Mouse (Mus musculus) CD8-positive naive resting alpha-beta T cell, adult 2 months (primary cell): ENCODE data around the gene Bcl2l10.
"Not testable (repeated sequence)": the region's sequence is repeated elsewhere in the genome, so short reads cannot be mapped to it uniquely, and the experiment has no call there.

ENCODE experiments used
- DNase-seq, 2 experiments: peaks; one replicate each; pipeline ENCODE4 v3.0.0; 2022; ENCODE audit warnings: low read depth in 2 of 2, low spot score in 2 of 2

The Bcl2l10 gene

GRCm38 (mm10) chr9:75338016-75338415, 9.5 kb upstream of the Bcl2l10 start:
- no peak for DNase-seq

GRCm38 (mm10) chr9:75342433-75342832, 5.1 kb upstream of the Bcl2l10 start:
- no peak for DNase-seq

- no peak for DNase-seq
Measured at GRCm38 (mm10) chr9:75348066-75348465, 508 bp downstream of the Bcl2l10 start.

GRCm38 (mm10) chr9:75348641-75349040, 1.1 kb downstream of the Bcl2l10 start:
- DNase-seq: no peak

- DNase-seq: no peak
Measured at GRCm38 (mm10) chr9:75353094-75353493, 5.5 kb downstream of the Bcl2l10 start.

- no peak for DNase-seq
Measured at GRCm38 (mm10) chr9:75355783-75356182, 8.2 kb downstream of the Bcl2l10 start.

GRCm38 (mm10) chr9:75357087-75357654, 9.6 kb downstream of the Bcl2l10 start:
- DNase-seq: no peak

GRCm38 (mm10) chr9:75361699-75362098, 14.1 kb downstream of the Bcl2l10 start:
- DNase-seq: peak; percentile 67 to 74

GRCm38 (mm10) chr9:75362201-75362600, 14.6 kb downstream of the Bcl2l10 start:
- no peak for DNase-seq

- DNase-seq: no peak
Measured at GRCm38 (mm10) chr9:75363001-75363400, 15.4 kb downstream of the Bcl2l10 start.

- DNase-seq: not testable (repeated sequence)
Measured at GRCm38 (mm10) chr9:75363702-75364101, 16.1 kb downstream of the Bcl2l10 start.

- no peak for DNase-seq
Measured at GRCm38 (mm10) chr9:75365195-75365594, 17.6 kb downstream of the Bcl2l10 start.

- DNase-seq: no peak
Measured at GRCm38 (mm10) chr9:75366191-75366590, 18.6 kb downstream of the Bcl2l10 start.

GRCm38 (mm10) chr9:75368779-75369178, 21.2 kb downstream of the Bcl2l10 start:
- DNase-seq: no peak

- DNase-seq: no peak
Measured at GRCm38 (mm10) chr9:75375606-75376005, 28.0 kb downstream of the Bcl2l10 start.

- no peak for DNase-seq
Measured at GRCm38 (mm10) chr9:75376428-75376827, 28.9 kb downstream of the Bcl2l10 start.

- no peak for DNase-seq
Measured at GRCm38 (mm10) chr9:75378774-75379173, 31.2 kb downstream of the Bcl2l10 start.

- no peak for DNase-seq
Measured at GRCm38 (mm10) chr9:75382825-75383224, 35.3 kb downstream of the Bcl2l10 start.

GRCm38 (mm10) chr9:75383785-75384184, 36.2 kb downstream of the Bcl2l10 start:
- DNase-seq: no peak

- DNase-seq: no peak
Measured at GRCm38 (mm10) chr9:75384337-75384962, 36.9 kb downstream of the Bcl2l10 start.

GRCm38 (mm10) chr9:75385218-75385974, 37.8 kb downstream of the Bcl2l10 start:
- no peak for DNase-seq

- DNase-seq: no peak
Measured at GRCm38 (mm10) chr9:75393251-75393650, 45.7 kb downstream of the Bcl2l10 start.
